Mouse (Mus musculus) limb, embryonic 14.5 days (tissue): ENCODE results near the gene Gm853. TPM values are rescaled to one million over a fixed set of nuclear protein-coding genes. Genes with fewer than 3 reads are reported as not detected.

Experiments used
- ATAC-seq: fragments of 200-750 bp; cut with Nextera tagmentation; 2 replicates; pipeline ENCODE4 v1.8.0; 2017; ENCODE audit warnings: low read depth, moderate number of reproducible peaks, moderate TSS enrichment; ENCODE audit not compliant: low FRiP score
- DNase-seq: peaks from one replicate; pipeline ENCODE4 v3.0.0-alpha.2; 2015; ENCODE audit warnings: low spot score
- H3K27ac ChIP-seq: fragments of 300-500 bp; sonication (generic); replicated peaks from 2 replicates; pipeline ENCODE4 v1.5.1; 2014; ENCODE audit warnings: low read depth, mild to moderate bottlenecking, low read length, moderate library complexity, mixed read lengths
- H3K27me3 ChIP-seq: fragments of 300-500 bp; sonication (generic); 2 replicates; pipeline ENCODE4 v1.6.1; 2014; ENCODE audit warnings: low read length, mixed read lengths; ENCODE audit not compliant: control insufficient read depth, insufficient read depth
- H3K36me3 ChIP-seq: fragments of 300-500 bp; sonication (generic); 2 replicates; pipeline ENCODE4 v1.6.1; 2014; ENCODE audit warnings: mild to moderate bottlenecking, low read length, moderate library complexity, mixed read lengths; ENCODE audit not compliant: control insufficient read depth, insufficient read depth
- H3K4me1 ChIP-seq: fragments of 300-500 bp; sonication (generic); 2 replicates; pipeline ENCODE4 v1.6.1; 2014; ENCODE audit warnings: antibody characterized with exemption, low read length, mixed read lengths; ENCODE audit not compliant: control insufficient read depth, insufficient read depth
- H3K4me2 ChIP-seq: fragments of 300-500 bp; sonication (generic); replicated peaks from 2 replicates; pipeline ENCODE4 v1.6.1; 2014; ENCODE audit warnings: low read depth, mild to moderate bottlenecking, low read length, moderate library complexity; ENCODE audit not compliant: severe bottlenecking
- H3K4me3 ChIP-seq: fragments of 300-500 bp; sonication (generic); replicated peaks from 2 replicates; pipeline ENCODE4 v1.5.1; 2014; ENCODE audit warnings: low read length
- H3K9ac ChIP-seq: fragments of 300-500 bp; sonication (generic); 2 replicates; pipeline ENCODE4 v1.6.1; 2014; ENCODE audit warnings: mild to moderate bottlenecking, low read depth, low read length, moderate library complexity; ENCODE audit not compliant: severe bottlenecking
- H3K9me3 ChIP-seq: fragments of 300-500 bp; sonication (generic); 2 replicates; pipeline ENCODE4 v1.6.1; 2016; ENCODE audit warnings: low read length; ENCODE audit not compliant: control insufficient read depth
- POLR2A ChIP-seq: fragments of 200-500 bp; IDR thresholded peaks from 2 replicates; pipeline ENCODE4 v1.8.0; 2012; ENCODE audit warnings: inconsistent platforms, mild to moderate bottlenecking, moderate library complexity, borderline replicate concordance; ENCODE audit not compliant: insufficient read depth, insufficient read length; ENCODE audit errors: extremely low read depth
- WGBS: fragments of 180-500 bp; shearing (Covaris S2); extraction: QIAGEN DNeasy Blood & Tissue Kit; methylation state at CpG from one replicate; pipeline ENCODE4 v1.1.7; 2014; 5-methylcytosine and 5-hydroxymethylcytosine counted together
- polyA plus RNA-seq, 2 experiments: library from polyadenylated mRNA; depleted of rRNA in 1 of 2; stranded (reverse) in 1 of 2; unstranded in 1 of 2; fragments of >200 nt; fragmentation: Nextera tagmentation in 1 of 2; extraction: Ambion mirVana in 1 of 2; gene quantifications; 2 replicates each; pipeline versions ENCODE4 v1.2.1 to v1.2.3; 2012 to 2014

Gm853 gene
- polyA plus RNA-seq, 2 experiments: 0.03 TPM; not detected in 1

DNA sequence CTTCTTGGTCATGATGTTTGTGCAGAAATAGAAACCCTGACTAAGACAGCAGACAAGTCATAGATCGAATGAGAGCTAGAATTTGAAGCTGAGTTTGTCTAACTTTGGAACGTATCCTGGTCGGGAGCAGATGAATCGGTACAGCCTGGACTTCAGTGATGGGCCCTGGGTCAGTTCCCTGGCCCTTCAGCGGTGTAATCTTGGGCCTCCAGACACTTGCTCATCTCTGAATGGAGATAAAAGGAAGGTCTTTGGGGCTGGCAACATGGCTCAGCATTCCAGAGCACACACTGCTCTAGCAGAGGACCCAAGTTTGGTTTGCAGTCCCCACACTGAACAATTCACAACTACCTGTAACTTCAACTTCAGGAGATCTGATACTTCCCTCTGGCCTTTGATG lies 20.8 kb upstream of the Gm853 start:
- no peak overlapping the region for H3K4me3 ChIP-seq
- no peaks in the 10 kb centered on the region for H3K27me3 ChIP-seq
- H3K9me3 ChIP-seq: no peaks in the 10 kb centered on the region
- H3K36me3 ChIP-seq: no peaks in the 10 kb centered on the region
- 86% methylated on average over 5 of the region's 5 CpGs for WGBS
- no peak for TF ChIP-seq POLR2A
- H3K4me2 ChIP-seq: no peak overlapping the region
- H3K4me1 ChIP-seq: no peaks in the 10 kb centered on the region
- DNase-seq: no peak
- H3K27ac ChIP-seq: no peak overlapping the region
- no peak for ATAC-seq
- no peak overlapping the region for H3K9ac ChIP-seq

DNA sequence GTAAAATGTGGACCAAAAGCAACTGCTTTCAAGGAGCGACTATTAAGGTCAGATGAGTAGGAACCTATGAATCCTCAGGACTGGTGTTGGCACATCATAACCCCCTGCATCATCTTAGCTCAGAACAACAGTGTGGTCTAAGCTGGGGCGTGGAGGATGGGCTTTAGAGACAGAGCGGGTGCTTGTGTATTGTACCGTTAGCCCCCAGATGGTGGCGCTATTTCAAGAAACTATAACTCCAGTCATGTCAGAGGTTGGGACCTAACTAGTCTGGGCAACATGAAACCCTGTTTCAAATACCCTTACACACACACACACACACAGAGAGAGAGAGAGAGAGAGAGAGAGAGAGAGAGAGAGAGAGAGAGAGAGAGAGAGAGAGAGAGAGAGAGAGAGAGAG lies 18.5 kb upstream of the Gm853 start:
- Histone ChIP-seq H3K4me2 (no peak overlapping the region), H3K9ac (no peak overlapping the region), H3K36me3 (no peaks in the 10 kb centered on the region), H3K4me3 (no peak overlapping the region), H3K9me3 (no peaks in the 10 kb centered on the region), H3K27me3 (no peaks in the 10 kb centered on the region), H3K4me1 (no peaks in the 10 kb centered on the region), H3K27ac (no peak overlapping the region)
- WGBS: 29% methylated on average over 5 of the region's 5 CpGs
- ATAC-seq (no peak), DNase-seq (no peak)
- TF ChIP-seq POLR2A: no peak

DNA sequence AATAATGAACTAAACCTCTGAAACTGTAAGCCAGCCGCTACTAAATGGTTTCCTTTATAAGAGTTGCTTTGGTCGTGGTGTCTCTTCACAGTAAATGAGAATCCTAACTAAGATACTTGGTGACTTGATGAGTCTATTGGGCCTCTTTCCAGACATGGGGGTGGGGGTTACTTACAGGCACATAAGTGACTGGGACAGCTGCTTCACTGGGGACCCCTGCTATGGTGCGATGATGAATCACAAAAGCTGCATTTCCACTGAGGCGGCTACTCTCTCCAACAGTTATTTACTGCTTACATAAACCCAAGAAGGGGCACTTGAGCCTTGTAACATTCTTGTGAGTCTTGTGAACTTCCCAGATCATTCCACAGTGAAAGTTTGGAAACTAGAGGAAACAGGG lies 15.4 kb upstream of the Gm853 start:
- Histone ChIP-seq H3K27me3 (no peaks in the 10 kb centered on the region), H3K4me3 (no peak overlapping the region), H3K9ac (no peak overlapping the region), H3K4me2 (no peak overlapping the region), H3K4me1 (no peaks in the 10 kb centered on the region), H3K9me3 (no peaks in the 10 kb centered on the region), H3K27ac (no peak overlapping the region), H3K36me3 (no peaks in the 10 kb centered on the region)
- TF ChIP-seq POLR2A: no peak
- DNase-seq: peak; percentile 19
- no peak; the same call in 1 of the 2 replicates for ATAC-seq
- 48% methylated on average over 4 of the region's 4 CpGs for WGBS

DNA sequence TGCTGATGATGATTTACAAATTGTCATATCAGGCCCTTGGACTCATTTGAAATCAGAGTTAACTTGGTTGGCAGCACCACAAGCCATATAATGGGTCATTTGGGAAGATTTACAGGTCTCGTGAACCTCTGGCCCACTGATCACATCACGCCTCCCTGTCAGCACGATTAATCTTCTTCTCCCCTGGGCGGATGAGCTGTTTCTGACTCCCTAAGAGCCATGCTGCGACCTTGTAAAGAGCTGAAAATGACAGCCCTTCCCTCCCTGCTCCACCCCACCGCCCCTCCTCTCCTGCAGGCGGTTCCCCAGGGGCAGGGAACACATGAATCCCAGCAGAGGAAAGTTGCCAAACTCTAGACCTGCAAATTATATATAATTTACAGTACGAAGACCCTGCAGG lies 14.2 kb upstream of the Gm853 start:
- TF ChIP-seq POLR2A: no peak

DNA sequence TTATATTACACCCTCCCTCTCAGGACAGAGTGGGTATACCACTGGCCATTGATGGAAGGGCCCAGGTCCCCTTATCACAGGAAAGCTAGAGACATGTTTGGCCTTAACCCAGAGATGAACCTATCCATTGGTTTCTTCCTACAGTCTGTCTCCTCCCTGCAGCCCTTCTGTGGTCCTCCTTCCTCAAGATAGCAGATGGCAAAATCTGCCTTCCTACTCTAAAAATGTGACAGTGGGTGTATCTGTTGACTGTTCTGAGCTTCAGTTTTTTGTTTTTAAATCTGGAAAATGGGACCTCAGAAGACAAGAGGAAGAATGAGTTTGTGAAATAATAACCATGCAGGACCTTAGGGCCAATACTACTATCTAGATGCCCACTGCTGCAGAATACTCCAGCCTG lies 1.9 kb upstream of the Gm853 start:
- H3K4me1 ChIP-seq: no peaks in the 10 kb centered on the region
- H3K9ac ChIP-seq: no peak overlapping the region
- H3K27ac ChIP-seq: no peak overlapping the region
- no peak for TF ChIP-seq POLR2A
- no peak for ATAC-seq
- H3K4me3 ChIP-seq: no peak overlapping the region
- H3K27me3 ChIP-seq: no peaks in the 10 kb centered on the region
- no peak overlapping the region for H3K4me2 ChIP-seq
- no peak for DNase-seq
- no peaks in the 10 kb centered on the region for H3K9me3 ChIP-seq
- H3K36me3 ChIP-seq: no peaks in the 10 kb centered on the region

More for the DNA sequence above, 14.2 kb upstream of the Gm853 start:
- no peak for DNase-seq
- WGBS: 26% methylated on average over 8 of the region's 8 CpGs
- no peak overlapping the region for H3K27ac ChIP-seq
- ATAC-seq: no peak
- no peak overlapping the region for H3K4me3 ChIP-seq
- no peaks in the 10 kb centered on the region for H3K4me1 ChIP-seq
- no peaks in the 10 kb centered on the region for H3K27me3 ChIP-seq
- no peak overlapping the region for H3K9ac ChIP-seq
- H3K4me2 ChIP-seq: no peak overlapping the region
- H3K36me3 ChIP-seq: no peaks in the 10 kb centered on the region
- H3K9me3 ChIP-seq: no peaks in the 10 kb centered on the region

DNA sequence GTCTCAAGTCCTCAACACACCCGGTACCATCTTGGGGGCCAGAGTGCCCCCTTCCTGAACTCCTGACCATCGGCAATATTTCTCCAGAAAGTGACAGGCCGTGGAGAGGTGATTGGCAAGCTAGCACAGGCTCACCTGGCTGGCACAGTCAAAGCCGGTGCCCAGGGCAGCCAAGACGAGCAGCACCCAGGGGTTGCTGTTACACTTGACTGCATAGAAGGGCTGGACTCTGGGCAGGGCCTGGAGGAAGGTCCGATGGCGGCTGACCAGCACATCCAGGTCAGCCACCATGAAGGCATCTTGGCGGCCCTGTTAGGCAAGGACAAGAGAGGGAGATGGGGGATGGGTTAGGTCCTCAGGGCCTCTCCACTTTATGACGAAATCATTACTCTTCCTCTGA lies 2.0 kb downstream of the Gm853 start:
- H3K4me1 ChIP-seq: no peaks in the 10 kb centered on the region
- H3K36me3 ChIP-seq: no peaks in the 10 kb centered on the region
- TF ChIP-seq POLR2A: no peak
- no peak overlapping the region for H3K4me2 ChIP-seq
- no peak overlapping the region for H3K27ac ChIP-seq
- no peaks in the 10 kb centered on the region for H3K9me3 ChIP-seq
- H3K27me3 ChIP-seq: no peaks in the 10 kb centered on the region
- WGBS: 79% methylated on average over 9 of the region's 9 CpGs
- DNase-seq: no peak
- H3K9ac ChIP-seq: no peak overlapping the region
- no peak overlapping the region for H3K4me3 ChIP-seq
- ATAC-seq: no peak
